Mouse (Mus musculus) hindbrain, embryonic 16.5 days (tissue): ENCODE data around the gene Cacna1h. TPM values are rescaled to one million over a fixed set of nuclear protein-coding genes. Genes with fewer than 3 reads are reported as not detected.

Experiments used
- ATAC-seq: fragments of 200-750 bp; cut with Nextera tagmentation; 2 replicates; pipeline ENCODE4 v1.8.0; 2017; ENCODE audit warnings: moderate TSS enrichment, moderate library complexity
- H3K27ac ChIP-seq: fragments of 300-500 bp; sonication (generic); 2 replicates; pipeline ENCODE4 v1.5.1; 2014; ENCODE audit warnings: low read depth, mild to moderate bottlenecking, control low read depth, low read length, moderate library complexity
- H3K27me3 ChIP-seq: fragments of 300-500 bp; sonication (generic); replicated peaks from 2 replicates; pipeline ENCODE4 v1.6.1; 2014; ENCODE audit warnings: low read length; ENCODE audit not compliant: control insufficient read depth, insufficient read depth
- H3K36me3 ChIP-seq: fragments of 300-500 bp; sonication (generic); 2 replicates; pipeline ENCODE4 v1.6.1; 2014; ENCODE audit warnings: mild to moderate bottlenecking, low read length, moderate library complexity, mixed read lengths; ENCODE audit not compliant: control insufficient read depth, insufficient read depth
- H3K4me1 ChIP-seq: fragments of 300-500 bp; sonication (generic); 2 replicates; pipeline ENCODE4 v1.6.1; 2014; ENCODE audit warnings: low read depth, low read length; ENCODE audit not compliant: control insufficient read depth, insufficient read depth
- H3K4me2 ChIP-seq: fragments of 300-500 bp; sonication (generic); 2 replicates; pipeline ENCODE4 v1.6.1; 2014; ENCODE audit warnings: mild to moderate bottlenecking, low read length, control low read depth, moderate library complexity
- H3K4me3 ChIP-seq: fragments of 300-500 bp; sonication (generic); 2 replicates; pipeline ENCODE4 v1.5.1; 2014; ENCODE audit warnings: mild to moderate bottlenecking, low read length, control low read depth, moderate library complexity
- H3K9ac ChIP-seq: fragments of 300-500 bp; sonication (generic); 2 replicates; pipeline ENCODE4 v1.6.1; 2014; ENCODE audit warnings: low read depth, mild to moderate bottlenecking, control low read depth, low read length, moderate library complexity
- H3K9me3 ChIP-seq: fragments of 300-500 bp; sonication (generic); 2 replicates; pipeline ENCODE4 v1.6.1; 2014; ENCODE audit warnings: mild to moderate bottlenecking, low read length, moderate library complexity; ENCODE audit not compliant: control insufficient read depth
- WGBS: fragments of 180-500 bp; shearing (Covaris S2); extraction: QIAGEN DNeasy Blood & Tissue Kit; methylation state at CpG from one replicate; pipeline ENCODE4 v1.1.7; 2014; 5-methylcytosine and 5-hydroxymethylcytosine counted together
- polyA plus RNA-seq: library from polyadenylated mRNA; unstranded; fragments of >200 nt; fragmentation: Nextera tagmentation; extraction: Ambion mirVana; gene quantifications from 2 replicates; pipeline ENCODE4 v1.2.1, GENCODE M21; 2015

Gene Cacna1h
- polyA plus RNA-seq, 1 experiment from 2014 or later = 5.9 TPM

DNA sequence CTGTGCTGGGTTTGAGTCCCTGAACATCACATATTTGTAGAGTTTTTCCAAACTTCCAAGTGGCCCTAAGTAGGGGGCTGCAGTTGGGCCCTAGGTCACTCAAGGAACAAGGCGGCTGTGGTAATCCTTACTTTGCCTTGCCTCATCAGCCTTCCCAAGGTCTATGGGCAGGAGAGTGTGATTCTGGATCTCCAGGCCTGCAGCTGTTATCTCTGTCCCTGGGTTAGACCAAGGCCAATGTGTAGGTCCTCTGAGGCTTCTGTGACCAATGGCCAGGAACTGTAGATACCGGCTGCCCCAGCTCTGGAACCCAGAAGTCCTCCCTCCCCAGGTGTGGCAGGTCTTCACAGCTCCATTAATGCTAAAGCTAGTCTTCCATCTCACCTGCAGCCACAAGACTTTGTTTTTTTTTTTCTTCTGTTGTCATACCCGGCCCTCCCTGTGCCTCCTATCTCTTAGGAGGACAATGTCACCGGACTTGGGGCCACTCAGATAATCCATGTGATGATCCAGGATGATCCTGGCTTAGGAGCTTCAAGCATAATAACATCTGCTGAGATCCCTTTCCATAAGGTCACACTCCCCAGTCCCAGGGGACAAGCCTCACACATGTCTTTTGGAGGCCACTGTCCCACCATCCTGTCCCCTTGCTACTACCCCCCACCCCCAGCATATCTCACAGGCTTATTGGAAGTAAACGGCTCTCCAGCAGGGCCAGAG, 18.8 kb upstream of the Cacna1h start:
- ATAC-seq = no peak
- Histone ChIP-seq H3K36me3 (no peaks in the 10 kb centered on the region), H3K27me3 (no peaks in the 10 kb centered on the region; the same call in 1 of the 2 replicates), H3K4me1 (peaks cover 7% of the 10 kb centered on the region), H3K4me3 (no peak overlapping the region), H3K9ac (no peak overlapping the region), H3K4me2 (no peak overlapping the region), H3K27ac (no peak overlapping the region), H3K9me3 (no peaks in the 10 kb centered on the region)
- WGBS = 77% methylated on average over 5 of the region's 5 CpGs

DNA sequence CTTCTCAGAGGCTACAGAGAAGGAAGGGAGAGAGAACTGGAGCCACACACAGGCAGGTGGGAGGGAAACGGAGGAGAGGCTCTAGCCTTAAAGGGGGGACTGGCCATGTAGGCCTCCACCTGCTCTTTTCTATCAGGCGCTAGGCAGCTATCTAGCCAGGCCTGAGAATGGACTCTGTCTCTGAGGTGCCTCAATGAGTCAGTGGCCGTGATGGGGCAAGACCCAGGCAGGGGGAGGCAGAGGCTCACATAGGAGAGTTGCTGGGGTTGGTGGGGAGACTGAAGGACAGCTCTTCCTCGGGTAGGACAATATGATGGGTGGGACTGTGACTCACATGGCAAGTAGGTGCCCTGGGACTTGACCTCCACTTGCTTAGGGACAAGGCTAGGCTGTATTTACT, 16.7 kb upstream of the Cacna1h start:
- H3K9me3 ChIP-seq = 0 out of 2 replicates have a peak, but pooled peaks cover 3% of the 10 kb centered on the region
- no peaks in the 10 kb centered on the region for H3K36me3 ChIP-seq
- H3K27ac ChIP-seq = no peak overlapping the region
- no peaks in the 10 kb centered on the region; the same call in 1 of the 2 replicates for H3K4me1 ChIP-seq
- 76% methylated on average over 4 of the region's 4 CpGs for WGBS
- no peak overlapping the region for H3K9ac ChIP-seq
- ATAC-seq = no peak
- no peaks in the 10 kb centered on the region; the same call in 1 of the 2 replicates for H3K27me3 ChIP-seq
- no peak overlapping the region for H3K4me3 ChIP-seq
- H3K4me2 ChIP-seq = no peak overlapping the region

DNA sequence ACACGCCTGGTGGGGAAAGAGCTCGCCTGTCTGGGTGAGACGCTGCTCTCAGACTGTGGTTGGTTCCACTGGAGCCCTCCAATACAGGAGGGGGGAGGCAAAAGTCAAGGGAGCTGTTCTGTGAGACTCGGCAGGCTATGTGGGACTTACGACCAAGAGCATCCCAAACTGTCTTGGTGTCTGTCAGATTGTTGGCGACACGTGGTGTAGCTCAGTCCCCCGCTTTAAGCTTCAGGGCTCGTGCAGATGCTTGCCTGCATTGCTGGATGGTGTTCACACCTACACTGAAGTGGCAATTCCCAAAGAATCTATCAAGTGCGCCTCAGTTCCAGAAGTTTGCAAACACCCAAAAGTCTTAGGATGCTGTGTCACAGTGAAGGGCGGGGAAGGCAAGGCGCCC, 14.3 kb upstream of the Cacna1h start:
- Histone ChIP-seq H3K36me3 (no peaks in the 10 kb centered on the region), H3K9ac (no peak overlapping the region), H3K9me3 (0 out of 2 replicates have a peak, but pooled peaks cover 3% of the 10 kb centered on the region), H3K4me1 (peaks cover 3% of the 10 kb centered on the region; the same call in 1 of the 2 replicates), H3K27ac (no peak overlapping the region), H3K4me2 (no peak overlapping the region), H3K27me3 (no peaks in the 10 kb centered on the region; the same call in 1 of the 2 replicates), H3K4me3 (no peak overlapping the region)
- ATAC-seq = no peak
- 89% methylated on average over 12 of the region's 12 CpGs for WGBS

DNA sequence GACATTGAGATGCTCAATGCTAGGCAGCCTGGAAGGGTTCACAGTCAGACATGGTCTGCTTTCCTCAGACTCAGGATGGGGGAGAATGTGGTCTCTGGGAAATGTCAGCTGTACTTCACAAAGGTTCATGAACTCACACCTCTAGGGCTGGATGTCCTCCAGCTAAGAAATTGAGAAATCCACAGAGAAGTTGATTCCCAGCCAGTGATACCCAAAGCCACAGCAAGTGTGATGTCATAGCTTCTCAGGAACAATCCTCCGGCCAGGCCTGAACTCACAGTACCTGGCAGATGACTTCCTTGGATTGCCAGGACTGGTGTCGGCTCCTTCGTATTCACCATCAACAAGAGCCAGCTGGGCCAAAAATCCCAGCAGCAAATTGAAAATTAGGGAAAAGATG, 12.3 kb upstream of the Cacna1h start:
- 87% methylated on average over 3 of the region's 3 CpGs for WGBS
- Histone ChIP-seq H3K9me3 (0 out of 2 replicates have a peak, but pooled peaks cover 3% of the 10 kb centered on the region), H3K4me2 (no peak overlapping the region), H3K27me3 (no peaks in the 10 kb centered on the region; the same call in 1 of the 2 replicates), H3K9ac (no peak overlapping the region), H3K4me1 (peaks cover 3% of the 10 kb centered on the region; the same call in 1 of the 2 replicates), H3K36me3 (no peaks in the 10 kb centered on the region), H3K27ac (no peak overlapping the region), H3K4me3 (no peak overlapping the region)
- no peak for ATAC-seq

DNA sequence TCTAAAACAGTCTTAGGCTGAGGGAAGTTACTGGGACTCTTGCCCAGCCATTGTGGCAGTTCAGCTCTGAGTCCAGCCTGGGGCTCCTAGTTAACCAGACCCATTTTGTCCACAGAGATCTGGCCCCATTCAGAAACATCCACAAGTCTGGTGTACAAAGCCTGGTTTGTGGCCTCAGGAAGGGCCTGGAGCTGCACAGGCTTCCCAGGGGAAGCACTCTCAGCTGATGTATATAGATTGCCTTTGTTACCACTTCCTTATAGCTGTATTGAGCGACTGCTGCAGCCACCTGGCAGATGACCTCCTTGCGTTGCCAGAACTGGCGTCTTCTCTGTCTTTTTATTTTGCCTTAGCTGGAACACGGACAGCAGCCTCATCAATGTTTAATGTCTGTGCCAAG, 11.5 kb upstream of the Cacna1h start:
- H3K9me3 ChIP-seq = 0 out of 2 replicates have a peak, but pooled peaks cover 3% of the 10 kb centered on the region
- 44% methylated on average over 4 of the region's 4 CpGs for WGBS
- no peaks in the 10 kb centered on the region for H3K36me3 ChIP-seq
- no peak overlapping the region for H3K4me3 ChIP-seq
- no peaks in the 10 kb centered on the region; the same call in 1 of the 2 replicates for H3K27me3 ChIP-seq
- peaks cover 3% of the 10 kb centered on the region; the same call in 1 of the 2 replicates for H3K4me1 ChIP-seq
- H3K9ac ChIP-seq = no peak overlapping the region
- no peak for ATAC-seq
- no peak overlapping the region; the same call in 1 of the 2 replicates for H3K27ac ChIP-seq
- H3K4me2 ChIP-seq = no peak overlapping the region

DNA sequence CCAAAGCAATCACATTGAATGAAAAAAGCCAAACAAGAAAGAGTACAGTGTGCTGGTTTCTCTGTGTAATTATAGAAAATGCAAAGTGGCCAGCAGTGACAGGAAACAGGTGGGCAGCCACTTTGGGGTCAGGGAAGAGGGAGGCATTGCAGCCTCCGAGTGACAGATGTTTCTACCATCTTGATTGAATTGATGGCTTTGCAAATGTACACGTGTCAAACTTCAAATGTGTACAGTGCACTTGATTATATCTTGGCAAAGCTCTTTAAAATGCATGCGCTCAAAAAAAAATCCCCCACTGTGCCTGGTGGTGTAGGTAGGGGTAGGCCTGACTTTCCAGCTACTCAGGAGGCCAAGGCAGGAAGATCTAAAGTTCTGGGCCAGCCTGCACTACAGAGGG, 9.3 kb upstream of the Cacna1h start:
- H3K27ac ChIP-seq = no peak overlapping the region
- no peak overlapping the region for H3K4me2 ChIP-seq
- H3K36me3 ChIP-seq = no peaks in the 10 kb centered on the region
- ATAC-seq = no peak
- H3K4me3 ChIP-seq = no peak overlapping the region
- peaks cover 3% of the 10 kb centered on the region; the same call in 1 of the 2 replicates for H3K4me1 ChIP-seq
- no peak overlapping the region for H3K9ac ChIP-seq
- H3K9me3 ChIP-seq = 0 out of 2 replicates have a peak, but pooled peaks cover 3% of the 10 kb centered on the region
- WGBS = 75% methylated on average over 3 of the region's 3 CpGs
- H3K27me3 ChIP-seq = no peaks in the 10 kb centered on the region; the same call in 1 of the 2 replicates

DNA sequence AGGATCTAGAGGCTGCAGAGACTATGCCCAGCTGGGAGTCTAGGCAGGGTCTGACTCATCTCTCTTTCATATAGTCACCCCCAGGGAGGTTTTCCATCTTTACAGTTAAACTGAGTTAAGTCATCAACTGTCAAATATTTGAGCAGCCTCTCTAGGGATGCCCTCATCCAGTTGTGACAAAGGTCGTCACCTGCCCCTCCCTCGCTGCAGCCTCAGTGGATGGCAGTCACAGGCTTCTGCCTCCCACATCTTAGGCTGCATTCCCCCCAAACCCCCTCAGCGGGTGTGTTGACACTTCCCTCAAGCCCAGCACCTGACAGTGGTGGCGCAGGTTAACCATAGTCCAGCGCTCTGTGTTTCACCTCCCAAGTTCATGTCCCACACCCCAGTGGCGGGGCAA, 7.8 kb upstream of the Cacna1h start:
- Histone ChIP-seq H3K27ac (no peak overlapping the region), H3K27me3 (no peaks in the 10 kb centered on the region), H3K4me1 (peaks cover 3% of the 10 kb centered on the region; the same call in 1 of the 2 replicates), H3K9me3 (0 out of 2 replicates have a peak, but pooled peaks cover 3% of the 10 kb centered on the region), H3K9ac (no peak overlapping the region), H3K36me3 (no peaks in the 10 kb centered on the region), H3K4me3 (no peak overlapping the region), H3K4me2 (no peak overlapping the region)
- 84% methylated on average over 6 of the region's 6 CpGs for WGBS
- no peak for ATAC-seq

DNA sequence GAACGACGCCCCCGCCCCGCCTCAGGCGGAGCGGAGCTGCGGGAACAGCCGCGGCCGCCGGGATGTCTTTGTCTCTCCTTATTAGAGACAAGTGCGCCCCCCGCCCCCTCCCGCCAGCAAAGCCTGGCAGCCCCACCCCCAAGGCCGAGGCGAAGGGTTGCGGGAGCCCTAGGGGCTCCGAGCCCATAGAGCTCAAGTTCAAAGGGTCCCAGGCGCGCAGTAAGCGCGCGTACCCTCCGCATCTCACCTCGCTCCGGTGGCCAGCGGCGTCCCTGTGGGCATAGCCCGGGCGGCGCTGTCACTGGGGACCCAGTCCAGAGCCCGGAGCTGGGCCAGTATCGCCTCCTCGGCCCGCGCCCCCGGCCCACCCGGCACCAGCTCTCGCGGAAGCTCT, 363 bp downstream of the Cacna1h start:
- H3K9me3 ChIP-seq = no peaks in the 10 kb centered on the region
- H3K27ac ChIP-seq = peak overlapping the region; percentile 78
- peak overlapping the region; percentile 73 for H3K4me3 ChIP-seq
- peaks cover 35% of the 10 kb centered on the region for H3K4me1 ChIP-seq
- H3K36me3 ChIP-seq = no peaks in the 10 kb centered on the region
- peak overlapping the region; percentile 69 for H3K4me2 ChIP-seq
- H3K27me3 ChIP-seq = peaks cover 2% of the 10 kb centered on the region; the same call in 1 of the 2 replicates
- ATAC-seq = peak; percentile 34
- WGBS = 0% methylated on average over 25 of the region's 40 CpGs
- peak overlapping the region; percentile 88 for H3K9ac ChIP-seq

DNA sequence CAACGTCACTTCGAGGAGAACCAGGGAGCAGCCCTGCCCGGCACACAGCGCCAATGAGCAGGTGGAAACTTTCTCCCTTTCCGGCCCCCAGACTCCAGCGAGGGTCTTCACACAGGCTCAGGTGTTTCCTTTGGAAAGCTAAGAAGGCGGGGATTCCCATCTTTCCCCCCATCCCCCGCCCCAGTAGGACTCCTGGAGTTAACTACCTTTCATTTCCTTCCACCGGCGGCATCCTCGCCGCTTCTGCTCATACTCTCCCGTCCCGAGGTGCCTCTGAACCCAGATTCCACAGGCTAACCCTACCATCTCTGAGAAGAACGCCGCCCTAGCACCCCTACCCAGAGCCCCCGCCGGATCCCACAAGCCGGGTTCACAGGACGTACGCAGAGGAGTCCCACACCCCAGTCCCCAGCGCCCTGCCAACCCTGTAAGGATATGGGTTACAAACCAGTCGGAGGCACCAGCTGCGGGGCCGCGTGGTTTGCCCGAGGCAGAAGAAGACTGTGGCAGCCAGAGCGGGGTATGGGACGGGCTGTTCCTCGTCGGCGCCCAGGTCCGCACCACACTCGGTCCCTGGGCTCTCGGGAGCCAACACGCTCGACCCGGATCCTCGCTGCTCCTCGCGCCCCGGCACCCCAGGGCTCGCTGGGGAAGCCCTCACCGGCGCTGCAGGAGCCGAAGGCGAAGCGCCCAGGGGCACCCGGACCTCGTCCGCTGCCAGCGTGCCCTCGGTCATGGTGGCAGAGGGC, 976 bp downstream of the Cacna1h start:
- Histone ChIP-seq H3K4me2 (peak overlapping the region; percentile 69), H3K9me3 (no peaks in the 10 kb centered on the region), H3K9ac (peak overlapping the region; percentile 88), H3K27me3 (peaks cover 2% of the 10 kb centered on the region; the same call in 1 of the 2 replicates), H3K27ac (peak overlapping the region; percentile 78), H3K4me1 (peaks cover 36% of the 10 kb centered on the region), H3K36me3 (no peaks in the 10 kb centered on the region; the same call in 1 of the 2 replicates), H3K4me3 (peak overlapping the region; percentile 73)
- WGBS = under 1% methylated on average over 50 of the region's 53 CpGs
- ATAC-seq = no peak
